Mouse (Mus musculus): Measurements from ENCODE around the gene Gsdma2.
"Not testable (repeated sequence)": the region's sequence is repeated elsewhere in the genome, so short reads cannot be mapped to it uniquely, and the experiment has no call there.

The Gsdma2 gene

DNA sequence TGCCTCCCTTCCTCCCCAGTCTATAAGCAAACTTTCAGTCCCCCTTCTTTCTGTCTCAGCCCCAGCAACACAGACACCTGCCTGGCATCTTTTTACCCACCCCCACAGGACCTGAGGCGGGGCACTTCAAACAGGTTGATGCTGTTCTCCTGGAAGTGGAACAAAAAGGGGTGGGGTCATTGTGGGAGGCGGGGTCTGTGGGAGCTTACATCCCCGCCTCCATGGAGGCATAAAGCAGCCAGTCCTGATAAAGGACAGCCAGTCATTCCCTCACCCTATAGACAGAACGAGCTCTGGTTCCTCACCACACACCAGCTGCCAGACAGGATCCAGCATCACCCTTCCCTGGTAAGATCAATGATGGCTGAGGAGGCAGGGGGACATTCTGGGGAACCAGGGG lies 17.5 kb downstream of the Gsdma2 start, which contains the start of gene Gsdma:
Gsdma (plus strand) TSS at position 261 of the 400 bp plus-strand sequence.
- no peak for DNase-seq (ENCODE audit: low read depth, low spot score)

DNA sequence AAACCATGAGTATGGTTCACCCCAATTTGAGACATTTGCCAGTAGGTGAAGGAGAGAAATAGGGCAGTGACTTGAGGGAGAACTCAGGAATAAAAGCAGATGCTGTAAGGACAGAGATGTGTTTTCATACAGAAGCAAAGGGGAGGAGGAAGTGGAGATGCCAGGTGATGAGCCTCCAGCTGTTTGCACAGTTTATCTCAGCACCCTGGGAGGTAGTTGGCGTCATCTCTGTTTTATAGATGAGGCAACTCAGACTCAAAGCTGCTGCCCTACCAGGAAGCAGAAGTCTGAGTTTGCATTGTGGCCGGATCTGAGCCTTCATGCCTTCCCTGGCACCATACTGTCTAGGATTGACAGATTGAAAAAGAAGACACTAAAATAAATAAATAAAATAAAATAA lies 22.4 kb downstream of the Gsdma2 start:
- DNase-seq (ENCODE audit: low read depth, low spot score): no peak

DNA sequence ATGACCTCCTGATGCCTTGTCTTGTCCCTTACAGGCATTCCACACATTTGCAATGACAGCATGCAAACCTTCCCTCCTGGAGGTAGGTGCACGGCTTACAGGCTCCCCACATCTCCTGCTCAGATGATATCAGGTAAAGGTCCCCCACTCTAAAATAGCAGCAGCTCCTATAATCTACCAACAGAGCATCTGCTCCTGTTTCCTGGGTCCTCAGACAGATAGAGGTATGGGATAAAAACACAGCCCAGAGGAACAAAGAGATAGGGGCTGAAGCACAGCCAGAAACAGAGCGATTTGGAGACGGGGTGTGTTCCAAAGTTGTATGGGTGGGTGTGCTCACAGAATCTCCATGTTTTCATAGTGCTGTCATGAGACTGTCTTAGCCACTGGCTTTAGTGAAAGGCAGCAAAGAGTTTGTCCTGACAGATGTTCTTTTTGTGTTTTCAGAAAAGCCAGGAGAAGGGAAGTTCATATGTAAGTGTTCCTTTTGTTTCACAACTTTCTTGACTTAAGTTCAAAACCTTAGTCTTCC lies 24.8 kb downstream of the Gsdma2 start:
- DNase-seq (ENCODE audit: low read depth, low spot score): no peak

DNA sequence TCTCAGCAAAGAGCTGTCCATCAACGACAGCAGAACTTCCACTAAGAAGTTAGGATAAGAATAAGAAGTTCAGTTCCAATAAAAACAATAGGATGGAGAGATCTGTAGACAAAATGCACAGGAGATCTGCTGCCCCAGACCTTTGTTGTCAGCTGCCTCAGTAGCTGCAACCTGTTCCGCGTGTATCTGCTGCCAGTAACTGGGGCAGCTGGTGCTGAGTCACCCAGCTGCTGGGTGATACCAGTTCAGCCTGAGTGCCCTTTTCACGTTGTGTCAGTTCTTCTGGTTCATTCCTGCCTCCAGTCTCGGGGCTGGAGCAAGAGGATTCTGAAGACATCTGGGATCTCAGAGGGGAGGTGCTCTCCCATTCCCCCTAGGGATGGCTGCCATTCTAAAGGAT lies 25.3 kb downstream of the Gsdma2 start:
- no peak for DNase-seq (ENCODE audit: low read depth, low spot score)

DNA sequence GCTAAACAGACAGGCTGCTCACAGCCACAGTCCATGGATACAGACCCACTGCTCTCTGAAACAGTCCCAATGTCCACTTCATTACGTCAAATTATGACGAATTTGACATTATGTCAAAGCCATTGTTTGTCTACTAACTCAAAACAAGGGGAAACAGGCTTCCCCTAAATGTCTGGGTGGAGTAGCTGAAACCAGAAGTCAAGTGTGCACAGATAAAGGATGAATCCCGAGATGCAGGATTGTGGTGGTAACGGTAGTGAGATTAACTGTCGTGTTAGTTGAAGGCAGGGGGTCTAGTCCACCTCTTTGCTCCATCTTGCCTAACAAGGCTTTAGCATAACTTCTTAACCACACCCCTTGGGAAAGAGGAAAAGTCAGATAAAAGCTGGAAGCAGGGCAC lies 25.9 kb downstream of the Gsdma2 start:
- DNase-seq (ENCODE audit: low read depth, low spot score): no peak

DNA sequence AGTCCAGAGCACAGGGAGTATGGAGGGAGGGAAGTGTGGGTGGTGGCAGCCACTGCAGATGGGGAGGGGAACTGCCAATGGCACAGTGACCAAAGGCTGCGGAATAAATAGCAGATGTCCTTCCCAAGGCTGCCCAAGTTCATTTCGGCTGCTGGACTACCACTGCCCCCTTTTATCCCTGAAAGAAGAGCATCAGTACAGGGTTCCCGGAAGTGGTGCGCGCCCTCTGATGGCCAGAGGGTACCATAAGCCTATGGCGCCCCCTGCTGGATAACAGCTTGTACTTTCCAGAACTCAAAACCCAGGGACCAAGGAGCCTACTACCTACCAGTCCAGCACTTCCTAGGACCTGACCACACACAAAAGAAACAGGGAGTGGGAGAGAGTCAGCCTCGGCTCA lies 26.6 kb downstream of the Gsdma2 start:
- DNase-seq (ENCODE audit: low read depth, low spot score): peak; percentile 79

DNA sequence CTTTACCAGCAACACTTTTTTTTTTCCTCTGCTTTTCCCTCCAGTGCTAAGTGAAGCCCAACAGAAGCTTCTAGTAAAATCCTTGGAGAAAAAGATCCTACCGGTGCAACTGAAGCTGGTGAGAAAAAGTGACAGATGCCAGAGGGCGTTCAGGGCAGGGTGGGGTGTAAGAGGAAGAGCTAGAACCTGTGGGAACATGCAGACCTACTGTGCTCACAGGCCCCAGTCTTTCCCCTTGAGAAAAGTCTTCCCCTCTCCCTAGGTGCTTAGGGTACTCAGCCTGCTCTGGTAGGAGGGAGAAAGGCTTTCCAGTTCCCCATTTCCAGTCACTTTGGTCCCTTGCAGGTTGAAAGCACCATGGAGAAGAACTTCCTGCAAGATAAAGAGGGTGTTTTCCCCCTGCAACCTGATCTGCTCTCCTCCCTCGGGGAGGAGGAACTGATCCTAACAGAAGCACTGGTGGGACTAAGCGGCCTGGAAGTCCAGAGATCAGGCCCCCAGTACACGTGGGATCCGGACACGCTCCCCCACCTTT lies 29.3 kb downstream of the Gsdma2 start:
- DNase-seq (ENCODE audit: low read depth, low spot score): no peak

DNA sequence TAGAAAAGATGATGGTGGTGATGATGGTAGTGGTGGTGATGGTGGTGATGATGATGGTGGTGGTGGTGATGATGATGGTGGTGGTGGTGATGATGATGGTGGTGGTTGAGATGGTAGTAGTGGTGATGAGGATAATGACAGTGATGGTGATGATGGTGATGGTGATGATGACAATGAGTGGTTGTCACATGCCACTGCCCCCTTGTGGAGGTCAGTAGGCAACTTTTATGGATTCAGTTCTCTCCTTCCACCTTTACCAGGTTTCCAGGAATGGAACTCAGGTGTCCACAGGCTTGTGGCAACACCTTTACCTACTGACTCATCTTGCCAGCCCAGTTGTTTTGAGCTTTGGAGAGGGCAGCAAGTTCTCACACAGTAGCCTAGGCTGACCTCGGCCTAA lies 33.5 kb downstream of the Gsdma2 start:
- DNase-seq (ENCODE audit: low read depth, low spot score): peak; percentile 30

DNA sequence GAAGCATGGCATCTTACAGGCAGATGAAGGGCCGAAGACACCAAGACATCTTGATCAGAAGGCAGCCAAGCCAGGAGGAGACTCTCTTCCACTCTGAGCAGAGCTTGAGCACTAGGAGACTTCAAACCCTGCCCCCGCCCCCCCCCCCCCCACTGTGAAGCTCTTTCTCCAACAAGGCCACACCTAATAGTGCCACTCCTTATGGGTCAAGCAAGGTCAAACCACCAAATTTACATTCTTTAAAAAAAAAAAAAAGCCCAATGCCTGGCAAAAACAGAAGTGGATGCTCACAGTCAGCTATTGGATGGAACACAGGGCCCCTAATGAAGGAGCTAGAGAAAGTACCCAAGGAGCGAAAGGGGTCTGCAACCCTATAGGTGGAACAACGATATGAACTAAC lies 34.0 kb downstream of the Gsdma2 start:
- DNase-seq (ENCODE audit: low read depth, low spot score): not testable (repeated sequence)

DNA sequence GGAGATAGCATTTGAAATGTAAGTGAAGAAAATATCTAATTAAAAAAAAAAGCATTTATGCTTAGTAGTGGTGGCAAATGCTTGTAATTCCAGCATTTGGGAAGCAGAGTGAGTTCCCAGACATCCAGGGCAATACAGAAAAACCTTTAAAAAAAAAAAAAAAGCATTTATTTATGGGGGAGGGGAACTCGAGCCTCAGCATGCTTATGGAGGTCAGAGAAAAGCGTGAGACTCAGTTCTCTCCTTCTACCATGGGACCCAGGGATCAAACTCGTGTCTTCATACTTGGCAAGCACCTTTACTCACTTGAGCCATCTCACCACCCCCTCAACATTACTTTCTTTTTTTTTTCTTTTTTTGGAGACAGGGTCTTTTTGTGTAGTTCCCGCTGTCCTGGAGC lies 34.6 kb downstream of the Gsdma2 start:
- no peak for DNase-seq (ENCODE audit: low read depth, low spot score)

DNA sequence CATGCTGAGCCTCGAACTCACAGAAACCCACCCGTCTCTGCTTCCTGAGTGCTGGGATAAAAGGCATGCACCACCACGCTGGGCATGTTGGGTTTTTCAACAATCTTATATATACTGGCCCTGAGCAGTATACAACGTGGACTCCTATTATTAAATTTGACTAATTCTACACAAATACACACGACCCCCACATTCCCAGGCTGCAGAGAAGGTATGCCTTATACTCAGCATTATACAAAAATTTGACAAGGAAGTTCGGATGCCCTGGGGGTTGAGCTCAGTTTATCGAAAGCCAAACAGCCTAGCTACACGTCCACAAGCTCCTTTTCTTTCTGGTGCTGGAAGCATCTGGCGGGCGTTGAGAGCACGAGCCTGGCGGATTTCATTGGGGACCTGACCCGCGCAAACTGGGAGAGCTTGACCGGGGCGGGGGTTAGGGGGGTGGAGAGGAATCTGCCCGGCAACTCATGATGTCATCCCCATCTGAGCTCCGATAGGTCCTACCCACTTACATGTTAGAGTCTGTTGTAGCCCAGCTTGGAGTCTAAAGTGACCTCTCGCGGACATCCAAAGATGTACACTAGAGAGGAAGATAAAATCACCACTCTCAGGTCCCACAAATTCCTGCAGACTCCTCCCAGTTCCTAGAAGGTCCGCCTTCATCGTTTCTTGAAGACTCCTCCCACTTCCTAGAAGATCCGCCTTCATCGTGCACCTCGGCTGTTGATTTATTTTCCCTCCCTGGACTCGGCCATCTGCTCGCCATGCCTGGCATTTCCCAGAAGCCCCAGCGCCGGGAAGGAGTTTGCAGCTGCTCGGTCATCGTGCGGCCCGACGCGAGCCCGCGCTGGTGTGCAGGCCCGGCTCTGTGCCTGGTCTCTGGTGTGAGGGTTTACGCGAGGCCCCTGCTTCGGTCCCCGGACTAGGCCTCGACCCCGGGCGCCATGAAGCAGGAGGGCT lies 35.5 kb downstream of the Gsdma2 start, which contains the start of gene Psmd3:
Psmd3 (plus strand) TSS at position 769 of the 960 bp plus-strand sequence.
- peak; percentile 96 for DNase-seq (ENCODE audit: low read depth, low spot score)

DNA sequence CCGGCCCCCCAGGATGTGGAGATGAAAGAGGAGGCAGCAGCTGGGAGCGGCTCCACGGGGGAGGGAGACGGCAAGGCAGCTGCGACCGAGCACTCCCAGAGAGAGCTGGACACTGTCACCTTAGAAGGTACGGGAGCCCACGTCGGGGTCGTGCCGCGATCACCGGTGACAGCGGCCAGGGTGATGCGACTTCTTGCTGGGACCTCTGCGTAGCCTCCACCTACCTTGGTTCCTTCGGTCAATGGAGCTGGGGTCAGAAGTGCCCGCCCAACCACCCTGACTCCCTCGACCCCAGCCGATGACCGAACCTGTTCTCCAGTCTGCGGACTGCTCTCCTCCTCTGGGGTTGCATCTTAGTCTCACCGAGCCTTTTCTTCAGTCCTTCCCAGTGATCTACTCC lies 36.3 kb downstream of the Gsdma2 start:
- no peak for DNase-seq (ENCODE audit: low read depth, low spot score)

DNA sequence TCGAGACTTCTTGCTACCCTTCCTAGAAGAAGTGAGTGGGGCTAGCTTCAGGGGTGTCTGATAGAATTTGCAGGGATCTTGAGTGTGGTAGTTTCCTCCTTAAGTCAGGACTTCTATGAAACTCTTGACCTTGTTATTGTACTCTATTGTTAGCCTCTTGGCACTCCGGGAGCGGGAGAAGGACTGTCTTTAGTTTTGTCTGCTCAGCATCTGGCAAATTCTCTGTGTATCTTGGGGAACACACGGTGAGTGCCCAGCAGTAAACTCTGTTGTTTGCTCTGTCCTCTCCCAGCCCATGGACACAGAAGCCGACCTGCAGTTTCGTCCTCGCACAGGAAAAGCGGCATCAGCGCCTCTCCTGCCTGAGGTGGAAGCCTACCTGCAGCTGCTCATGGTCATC lies 39.1 kb downstream of the Gsdma2 start:
- no peak for DNase-seq (ENCODE audit: low read depth, low spot score)

DNA sequence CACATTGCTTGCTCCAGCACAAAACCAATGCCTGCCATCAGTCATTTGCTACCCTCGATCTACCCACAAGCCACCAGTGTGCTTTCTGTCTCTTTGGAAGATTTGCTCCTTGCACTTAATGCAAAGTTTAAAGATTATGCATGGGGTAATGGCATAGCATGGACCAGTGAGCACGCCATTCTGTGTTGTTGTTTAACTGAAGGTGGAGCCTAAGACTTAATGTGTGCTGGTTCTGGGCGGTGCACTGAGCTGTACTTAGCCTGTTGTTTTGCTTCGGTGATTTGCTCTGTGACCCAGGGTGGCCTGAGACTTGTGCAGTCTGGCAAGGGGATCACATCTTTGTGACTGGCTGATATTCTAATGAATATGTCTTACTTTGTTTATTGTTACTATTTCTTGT lies 40.4 kb downstream of the Gsdma2 start:
- no peak for DNase-seq (ENCODE audit: low read depth, low spot score)

DNA sequence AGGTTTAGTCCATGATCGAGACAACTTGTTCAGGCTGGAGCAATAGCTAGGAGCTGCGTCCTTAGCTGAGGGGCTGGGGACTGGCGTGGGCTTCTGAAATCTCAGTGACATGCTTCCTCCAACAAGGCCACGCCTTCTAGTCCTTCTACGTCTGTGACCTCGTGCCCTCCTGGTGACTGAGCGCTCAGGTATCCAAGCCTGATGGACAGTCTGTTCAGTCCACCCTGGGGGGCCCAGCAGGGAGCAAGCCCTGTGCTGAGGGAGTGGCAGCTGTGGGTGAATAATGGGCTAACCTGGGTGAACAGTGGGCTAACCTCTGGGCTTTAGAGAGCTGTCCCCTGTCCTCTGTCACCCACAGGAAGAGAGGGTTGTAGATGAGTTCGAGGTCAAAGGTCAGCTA lies 41.5 kb downstream of the Gsdma2 start:
- DNase-seq (ENCODE audit: low read depth, low spot score): no peak

DNA sequence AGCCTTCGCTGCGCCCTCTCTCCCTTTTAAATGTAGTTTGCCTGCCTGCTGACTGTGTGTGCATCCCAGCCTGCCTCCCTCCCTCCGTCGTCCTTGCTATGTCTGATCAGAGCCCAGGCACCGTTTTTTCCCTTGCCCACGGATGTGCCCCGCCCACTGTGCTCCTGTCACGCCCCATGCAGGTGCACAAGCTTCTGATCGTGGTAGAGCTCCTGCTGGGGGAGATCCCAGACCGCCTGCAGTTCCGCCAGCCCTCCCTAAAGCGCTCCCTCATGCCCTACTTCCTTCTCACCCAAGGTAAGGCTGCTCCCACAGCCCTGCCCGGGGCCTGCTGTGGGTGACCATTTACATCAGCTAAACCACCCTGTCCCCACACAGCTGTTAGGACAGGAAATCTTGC lies 46.6 kb downstream of the Gsdma2 start:
- peak; percentile 27 for DNase-seq (ENCODE audit: low read depth, low spot score)

DNA sequence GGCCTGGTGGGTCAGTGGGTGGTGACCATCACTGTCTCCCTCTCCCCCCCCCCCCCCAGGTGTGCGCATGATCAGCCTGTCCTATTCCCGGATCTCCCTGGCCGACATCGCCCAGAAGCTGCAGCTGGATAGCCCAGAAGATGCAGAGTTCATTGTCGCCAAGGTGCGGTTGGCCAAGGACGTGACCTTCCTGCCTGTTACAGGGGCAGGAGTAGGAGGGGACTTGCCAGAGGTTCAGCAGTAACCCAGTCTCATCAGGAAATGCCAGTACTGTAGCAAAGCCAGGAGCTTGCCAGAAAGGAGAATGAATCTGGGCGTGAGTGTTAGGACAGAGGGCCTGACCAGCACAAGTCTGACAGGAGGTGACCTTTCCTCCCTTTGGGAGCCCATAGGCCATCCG lies 47.2 kb downstream of the Gsdma2 start:
- no peak for DNase-seq (ENCODE audit: low read depth, low spot score)

DNA sequence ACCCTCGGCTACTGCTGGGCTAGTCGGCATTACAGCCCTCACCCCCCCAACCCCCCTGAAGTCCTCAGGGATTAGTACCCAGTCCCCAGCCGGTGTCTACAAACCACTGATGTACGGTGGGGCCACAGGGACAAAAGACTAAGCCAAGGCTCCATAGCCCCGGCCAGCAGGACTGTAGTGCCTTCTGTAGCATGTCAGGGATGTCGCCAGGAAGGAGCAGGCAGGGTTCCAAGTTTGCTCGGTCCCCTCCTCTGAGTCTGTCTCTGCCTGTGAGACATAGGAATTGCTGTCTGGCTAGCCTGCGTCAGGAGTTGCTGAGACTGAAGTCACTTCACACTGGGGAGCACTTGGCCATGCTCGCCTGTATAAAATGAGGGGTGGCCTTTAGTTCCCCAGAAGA lies 47.7 kb downstream of the Gsdma2 start:
- no peak for DNase-seq (ENCODE audit: low read depth, low spot score)

DNA sequence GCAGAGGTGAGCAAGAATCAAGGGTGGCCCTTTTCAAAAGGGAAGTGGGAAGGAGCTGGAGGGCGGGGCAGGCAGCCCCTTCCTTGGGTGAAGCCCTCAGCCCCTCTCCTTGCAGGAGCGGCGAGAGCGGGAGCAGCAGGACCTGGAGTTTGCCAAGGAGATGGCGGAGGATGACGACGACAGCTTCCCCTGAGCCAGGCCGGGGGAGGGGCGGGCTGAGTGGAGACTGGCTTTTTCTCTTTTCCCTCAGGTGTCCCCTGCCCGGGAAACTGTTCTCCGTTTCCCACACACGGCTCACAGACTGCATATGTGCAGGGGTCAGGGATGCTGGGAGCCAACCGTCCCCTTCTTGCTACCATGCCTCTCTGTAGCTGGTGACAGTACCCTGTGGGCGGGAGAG lies 48.8 kb downstream of the Gsdma2 start:
- DNase-seq (ENCODE audit: low read depth, low spot score): no peak

DNA sequence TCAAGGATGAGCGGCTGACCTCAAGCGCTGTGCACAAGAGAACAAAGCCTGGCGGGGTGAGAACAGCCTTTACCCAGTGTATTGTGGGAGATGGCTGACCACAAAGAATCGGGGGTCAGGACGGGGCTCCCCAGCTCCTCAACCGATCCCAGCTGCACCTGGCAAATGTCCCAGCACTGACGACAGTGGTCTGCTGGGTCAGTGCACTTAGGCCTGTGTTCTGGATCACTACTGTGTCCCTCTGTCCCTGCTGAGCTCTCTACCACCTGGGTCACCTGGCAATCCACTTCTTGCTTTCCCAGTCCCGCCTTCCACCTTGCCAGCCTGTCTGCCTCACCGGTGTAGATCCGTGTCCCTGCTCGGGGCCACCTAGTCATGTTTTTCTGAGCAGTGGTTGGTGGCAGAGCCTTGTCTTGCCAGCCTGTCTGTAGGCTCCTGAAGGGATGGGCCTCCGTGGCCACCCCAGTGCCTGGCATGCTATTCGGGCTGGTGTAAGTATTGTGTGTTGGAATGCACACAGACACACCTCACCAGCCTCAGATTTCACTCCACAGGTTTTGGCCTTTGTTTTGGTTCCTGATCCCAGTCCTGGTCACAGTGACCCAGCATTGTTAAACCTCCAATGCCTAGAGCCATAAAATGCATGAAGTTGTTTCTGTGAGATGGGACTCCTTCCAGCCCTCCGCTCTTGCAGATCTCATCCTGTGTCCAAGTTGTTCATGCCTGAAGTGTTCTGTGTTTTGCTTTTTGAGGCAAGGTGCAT lies 50.1 kb downstream of the Gsdma2 start:
- DNase-seq (ENCODE audit: low read depth, low spot score): no peak

DNA sequence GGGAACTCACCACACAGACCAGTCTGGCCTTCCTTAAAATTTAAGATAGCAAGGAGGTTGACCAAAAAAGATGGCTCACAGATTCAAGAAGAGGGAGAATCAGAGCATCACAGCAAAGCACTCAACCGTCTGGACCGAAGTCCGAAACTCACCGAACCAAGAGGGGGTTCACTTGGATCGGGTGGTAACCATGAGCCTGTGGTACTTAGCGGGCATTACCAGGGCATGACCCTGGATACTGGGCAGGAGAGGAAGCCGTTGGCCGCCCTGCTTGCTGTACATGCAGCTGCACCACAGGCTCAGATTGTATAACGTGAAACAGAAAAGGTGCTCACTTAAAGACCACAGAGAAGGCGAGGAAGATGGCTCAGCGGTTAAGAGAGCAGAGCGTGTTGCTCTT lies 50.7 kb downstream of the Gsdma2 start:
- DNase-seq (ENCODE audit: low read depth, low spot score): no peak
